In genomic region chr11:117105850-117106249, GRCm38 (mm10) we compare ENCODE assay signal across 14 mouse cellular contexts.
"Had no signal": no experiment of that assay in that cellular context is flagged by ENCODE, and none has a peak within 500 bp of the region (broad histone marks: within the 10 kb centered on the region; RNA-seq: fewer than 3 reads in every experiment).

No protein-coding gene starts in this region.

- H3K4me3 ChIP-seq: hindbrain, embryonic 15.5 days; liver, embryonic 13.5 days; lung, embryonic 15.5 days; megakaryocyte, embryonic 14.5 days; midbrain, embryonic 12.5 days; stomach, embryonic 15.5 days had no signal

- ATAC-seq: intestine, embryonic 16.5 days; liver, postnatal 0 days had no signal

- DNase-seq: left cerebral cortex, postnatal 4 days; liver; liver, embryonic 13.5 days; liver, postnatal 0 days; lung, postnatal 14 days; right cerebral cortex, postnatal 4 days; thymus, postnatal 36 days had no signal

- H3K27ac ChIP-seq: hindbrain, embryonic 15.5 days; liver, embryonic 13.5 days; lung, embryonic 15.5 days; macrophage; stomach, embryonic 15.5 days had no signal
